Mouse (Mus musculus) limb, embryonic 11.5 days (tissue): ENCODE results near the gene Xntrpc. TPM values are rescaled to one million over a fixed set of nuclear protein-coding genes. Genes with fewer than 3 reads are reported as not detected.
A peak's percentile ranks its signal among the peaks of the same experiment; 100 is the strongest.

Experiments
- ATAC-seq: fragments of 200-750 bp; cut with Nextera tagmentation; 2 replicates; pipeline ENCODE4 v1.8.0; 2017; ENCODE audit warnings: low read depth; ENCODE audit not compliant: insufficient number of reproducible peaks, low FRiP score, low TSS enrichment
- DNase-seq: peaks from one replicate; pipeline ENCODE4 v3.0.0-alpha.2; 2015; ENCODE audit warnings: low spot score
- H3K27ac ChIP-seq: fragments of 300-500 bp; sonication (generic); replicated peaks from 2 replicates; pipeline ENCODE4 v1.5.1; 2014; ENCODE audit warnings: low read depth, mild to moderate bottlenecking, low read length
- H3K27me3 ChIP-seq: fragments of 300-500 bp; sonication (generic); 2 replicates; pipeline ENCODE4 v1.6.1; 2014; ENCODE audit warnings: mild to moderate bottlenecking, low read length, mixed read lengths; ENCODE audit not compliant: control insufficient read depth, insufficient read depth
- H3K36me3 ChIP-seq: fragments of 300-500 bp; sonication (generic); 2 replicates; pipeline ENCODE4 v1.6.1; 2014; ENCODE audit warnings: mild to moderate bottlenecking, low read length, moderate library complexity, mixed read lengths; ENCODE audit not compliant: control insufficient read depth, insufficient read depth
- H3K4me1 ChIP-seq: fragments of 300-500 bp; sonication (generic); 2 replicates; pipeline ENCODE4 v1.6.1; 2014; ENCODE audit warnings: low read length, mixed read lengths; ENCODE audit not compliant: control insufficient read depth, insufficient read depth
- H3K4me2 ChIP-seq: fragments of 300-500 bp; sonication (generic); 2 replicates; pipeline ENCODE4 v1.6.1; 2014; ENCODE audit warnings: low read depth, mild to moderate bottlenecking, moderate library complexity; ENCODE audit not compliant: severe bottlenecking
- H3K4me3 ChIP-seq: fragments of 300-500 bp; sonication (generic); 2 replicates; pipeline ENCODE4 v1.5.1; 2014; ENCODE audit warnings: low read depth, low read length
- H3K9ac ChIP-seq: fragments of 300-500 bp; sonication (generic); 2 replicates; pipeline ENCODE4 v1.6.1; 2014; ENCODE audit warnings: mild to moderate bottlenecking, low read length
- H3K9me3 ChIP-seq: fragments of 300-500 bp; sonication (generic); 2 replicates; pipeline ENCODE4 v1.6.1; 2016; ENCODE audit warnings: low read length; ENCODE audit not compliant: control insufficient read depth
- WGBS: fragments of 180-500 bp; shearing (Covaris S2); extraction: QIAGEN DNeasy Blood & Tissue Kit; methylation state at CpG from one replicate; pipeline ENCODE4 v1.1.7; 2014; 5-methylcytosine and 5-hydroxymethylcytosine counted together
- polyA plus RNA-seq: library from polyadenylated mRNA; unstranded; fragments of >200 nt; fragmentation: Nextera tagmentation; extraction: Ambion mirVana; gene quantifications from 2 replicates; pipeline ENCODE4 v1.2.1, GENCODE M21; 2014

Gene Xntrpc
- polyA plus RNA-seq, 1 experiment from 2014 or later, result 1.6 TPM

DNA sequence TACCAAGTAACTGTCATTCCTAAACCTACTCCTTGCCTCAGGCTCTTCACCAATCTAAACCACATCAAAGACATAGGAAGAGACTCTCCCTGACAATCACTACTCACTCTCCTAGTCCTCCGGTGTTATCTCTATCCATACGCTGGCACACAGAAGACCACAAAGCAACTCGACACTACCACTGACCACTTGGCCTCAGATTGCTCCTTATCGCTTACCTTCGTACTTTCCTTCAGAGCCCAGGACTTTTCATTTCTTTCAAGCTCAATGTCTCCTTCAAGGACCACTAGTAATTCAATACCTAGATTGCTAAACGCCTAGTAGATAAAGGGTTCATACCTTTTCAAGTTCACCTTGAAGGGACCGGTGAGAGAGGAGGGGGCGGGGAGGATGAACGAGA, 1.6 kb upstream of the Xntrpc start:
- Histone ChIP-seq H3K9ac (no peak overlapping the region), H3K9me3 (no peaks in the 10 kb centered on the region), H3K4me1 (peaks cover 11% of the 10 kb centered on the region), H3K4me2 (peak overlapping the region; percentile 77), H3K4me3 (peak overlapping the region; percentile 71), H3K36me3 (no peaks in the 10 kb centered on the region; the same call in 1 of the 2 replicates), H3K27me3 (no peaks in the 10 kb centered on the region), H3K27ac (no peak overlapping the region)
- ATAC-seq (no peak), DNase-seq (no peak)
- 90% methylated on average over 9 of the region's 9 CpGs for WGBS

DNA sequence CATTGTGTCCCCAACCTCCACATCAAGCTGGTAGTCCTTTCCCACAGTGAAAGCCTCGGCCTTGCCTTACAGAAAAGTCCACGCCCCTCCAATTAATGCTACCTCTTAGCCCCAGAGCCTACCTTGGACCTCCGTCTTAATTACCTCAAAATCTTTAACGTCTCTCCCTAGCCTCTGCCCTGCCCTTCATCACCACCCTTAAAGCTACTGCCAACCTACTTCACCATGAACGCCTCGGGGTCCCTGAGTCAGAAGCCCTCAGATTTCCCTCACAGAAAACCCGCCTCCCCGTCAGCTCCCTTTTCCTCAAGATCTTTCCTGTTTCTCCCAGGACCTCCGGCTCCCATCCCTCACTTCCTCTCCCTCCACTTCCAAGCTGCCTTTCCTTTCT, 863 bp upstream of the Xntrpc start:
- peak overlapping the region; percentile 77 for H3K4me2 ChIP-seq
- no peak; the same call in 1 of the 2 replicates for ATAC-seq
- peak overlapping the region; percentile 74 for H3K9ac ChIP-seq
- peak overlapping the region; percentile 71 for H3K4me3 ChIP-seq
- peaks cover 11% of the 10 kb centered on the region for H3K4me1 ChIP-seq
- H3K27ac ChIP-seq, result no peak overlapping the region
- H3K27me3 ChIP-seq, result no peaks in the 10 kb centered on the region
- WGBS, result under 1% methylated on average over 9 of the region's 9 CpGs
- DNase-seq, result no peak
- no peaks in the 10 kb centered on the region for H3K9me3 ChIP-seq
- H3K36me3 ChIP-seq, result no peaks in the 10 kb centered on the region; the same call in 1 of the 2 replicates

DNA sequence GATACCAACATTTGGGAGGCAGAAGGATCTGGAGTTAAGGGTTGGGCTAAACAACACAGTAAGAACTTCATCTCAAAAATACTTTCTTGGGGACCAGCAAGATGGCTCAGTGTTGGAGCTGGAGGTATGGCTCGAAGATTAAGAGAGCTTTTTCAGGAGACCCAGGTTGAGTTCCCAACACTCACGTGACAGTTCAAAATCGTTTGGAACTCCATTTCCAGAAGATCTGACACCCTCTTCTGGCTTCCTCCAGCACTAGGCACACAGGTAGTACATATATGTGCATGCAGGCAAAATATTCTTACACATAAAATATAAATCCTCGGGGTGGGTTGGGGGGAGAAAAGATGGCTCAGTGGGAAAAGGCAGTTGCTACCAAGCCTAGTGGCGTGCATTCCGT, 850 bp downstream of the Xntrpc start:
- no peaks in the 10 kb centered on the region for H3K9me3 ChIP-seq
- DNase-seq (no peak), ATAC-seq (no peak)
- H3K9ac ChIP-seq, result peak overlapping the region; percentile 74
- no peaks in the 10 kb centered on the region for H3K27me3 ChIP-seq
- 80% methylated on average over 6 of the region's 6 CpGs for WGBS
- peak overlapping the region; percentile 77 for H3K4me2 ChIP-seq
- peak overlapping the region; percentile 71 for H3K4me3 ChIP-seq
- H3K36me3 ChIP-seq, result no peaks in the 10 kb centered on the region
- peaks cover 11% of the 10 kb centered on the region for H3K4me1 ChIP-seq
- H3K27ac ChIP-seq, result no peak overlapping the region

DNA sequence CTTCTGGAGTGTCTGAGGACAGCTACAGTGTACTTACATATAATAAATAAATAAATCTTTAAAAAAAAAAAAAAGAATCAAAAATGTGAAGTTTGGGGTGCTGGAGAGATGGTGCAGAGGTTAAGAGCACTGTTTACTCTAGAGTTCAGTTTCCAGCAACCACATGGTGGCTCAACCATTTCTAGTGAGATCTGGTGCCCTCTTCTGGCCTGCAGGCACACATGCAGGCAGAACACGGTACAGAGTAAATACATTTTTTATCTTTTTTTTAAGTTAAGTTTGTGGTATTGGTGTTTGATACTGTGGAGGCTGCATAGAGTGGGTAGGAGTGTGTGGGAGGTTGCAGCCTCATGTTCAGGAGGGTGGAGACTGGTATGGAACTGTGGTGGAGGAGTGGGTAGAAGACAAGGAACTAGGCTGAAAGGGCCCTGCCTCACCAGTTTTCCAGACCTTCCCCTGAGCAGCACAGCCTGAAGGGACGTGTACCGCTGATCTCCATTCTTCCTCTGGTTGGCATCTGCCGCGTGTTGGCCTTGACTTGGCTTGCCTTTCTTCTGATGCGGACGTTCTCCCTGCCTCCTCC, 11.3 kb downstream of the Xntrpc start:
- no peaks in the 10 kb centered on the region for H3K4me1 ChIP-seq
- 87% methylated on average over 7 of the region's 7 CpGs for WGBS
- ATAC-seq (no peak), DNase-seq (no peak)
- H3K4me3 ChIP-seq, result no peak overlapping the region
- no peak overlapping the region for H3K9ac ChIP-seq
- H3K4me2 ChIP-seq, result no peak overlapping the region
- H3K9me3 ChIP-seq, result no peaks in the 10 kb centered on the region
- no peak overlapping the region for H3K27ac ChIP-seq
- peaks cover 31% of the 10 kb centered on the region for H3K36me3 ChIP-seq
- H3K27me3 ChIP-seq, result no peaks in the 10 kb centered on the region

DNA sequence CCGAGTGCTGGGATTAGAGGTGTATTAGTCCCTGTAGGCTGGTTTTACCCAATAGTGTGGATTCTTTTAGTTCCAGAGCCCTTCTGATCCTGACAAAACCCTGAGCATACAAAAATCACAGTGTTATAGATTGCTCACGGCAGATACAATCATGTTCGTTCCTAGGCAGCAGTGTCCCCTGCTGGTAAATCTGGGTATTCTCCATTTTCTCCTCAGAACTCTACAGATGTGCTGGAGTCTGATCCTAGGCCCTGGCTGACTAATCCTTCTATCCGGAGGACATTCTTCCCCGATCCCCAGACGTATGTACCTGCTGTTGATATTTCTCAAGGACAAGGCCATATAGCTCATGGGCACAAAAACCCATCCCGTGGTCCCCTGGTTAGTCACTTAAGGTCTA, 13.0 kb downstream of the Xntrpc start:
- Histone ChIP-seq H3K9me3 (no peaks in the 10 kb centered on the region), H3K9ac (no peak overlapping the region), H3K36me3 (peaks cover 41% of the 10 kb centered on the region), H3K4me1 (no peaks in the 10 kb centered on the region), H3K27ac (no peak overlapping the region), H3K4me2 (no peak overlapping the region), H3K27me3 (no peaks in the 10 kb centered on the region), H3K4me3 (no peak overlapping the region)
- ATAC-seq (no peak), DNase-seq (no peak)
- 83% methylated on average over 7 of the region's 7 CpGs for WGBS

DNA sequence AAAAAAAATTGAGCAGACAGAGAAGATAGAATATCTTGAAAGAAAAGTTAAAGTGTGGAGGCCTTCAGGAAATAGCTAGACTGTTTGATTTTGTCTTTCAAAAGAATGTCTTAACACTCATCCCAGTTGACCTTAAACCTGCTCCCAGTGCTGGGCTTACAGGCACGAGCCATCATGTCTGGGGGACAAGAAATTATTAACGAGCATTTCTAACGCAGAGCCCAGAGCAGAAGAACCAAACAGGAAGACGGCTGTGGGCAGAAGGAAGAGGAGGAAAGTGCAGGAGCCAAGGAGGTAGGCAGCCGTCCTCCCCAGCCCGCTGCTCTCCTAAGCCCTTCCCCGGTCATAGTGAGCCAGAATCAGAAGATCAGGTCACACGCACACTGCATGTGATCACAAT, 14.8 kb downstream of the Xntrpc start:
- no peak overlapping the region for H3K4me2 ChIP-seq
- H3K9me3 ChIP-seq, result no peaks in the 10 kb centered on the region
- no peak overlapping the region for H3K4me3 ChIP-seq
- ATAC-seq, result no peak
- no peaks in the 10 kb centered on the region for H3K4me1 ChIP-seq
- H3K27me3 ChIP-seq, result no peaks in the 10 kb centered on the region
- WGBS, result 88% methylated on average over 8 of the region's 8 CpGs
- H3K27ac ChIP-seq, result no peak overlapping the region
- no peak for DNase-seq
- peaks cover 43% of the 10 kb centered on the region for H3K36me3 ChIP-seq
- no peak overlapping the region for H3K9ac ChIP-seq

DNA sequence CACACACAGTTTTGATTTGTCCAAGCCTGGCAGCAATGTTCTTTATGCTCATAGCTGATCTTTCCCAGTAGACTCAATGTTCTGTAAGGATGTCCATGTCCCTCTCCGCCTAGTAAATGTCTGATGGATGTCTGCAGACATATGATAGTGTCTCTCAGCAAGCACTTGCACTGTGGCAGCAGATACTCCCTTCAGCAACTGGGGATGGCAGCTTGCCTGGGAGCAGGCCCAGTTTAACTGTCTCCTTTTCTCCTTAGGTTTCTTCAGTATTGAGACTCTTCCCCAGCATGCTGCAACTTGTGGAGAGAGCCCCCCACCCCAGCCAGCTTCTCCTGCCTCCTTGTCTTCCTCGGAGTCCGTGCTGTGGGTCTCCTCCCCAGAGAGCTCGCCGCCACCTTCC, 16.3 kb downstream of the Xntrpc start:
- H3K4me2 ChIP-seq, result no peak overlapping the region
- H3K9me3 ChIP-seq, result no peaks in the 10 kb centered on the region
- no peaks in the 10 kb centered on the region for H3K27me3 ChIP-seq
- H3K4me3 ChIP-seq, result no peak overlapping the region
- 95% methylated on average over 5 of the region's 5 CpGs for WGBS
- H3K27ac ChIP-seq, result no peak overlapping the region
- DNase-seq (no peak), ATAC-seq (no peak)
- no peak overlapping the region for H3K9ac ChIP-seq
- H3K4me1 ChIP-seq, result no peaks in the 10 kb centered on the region
- peaks cover 39% of the 10 kb centered on the region for H3K36me3 ChIP-seq

DNA sequence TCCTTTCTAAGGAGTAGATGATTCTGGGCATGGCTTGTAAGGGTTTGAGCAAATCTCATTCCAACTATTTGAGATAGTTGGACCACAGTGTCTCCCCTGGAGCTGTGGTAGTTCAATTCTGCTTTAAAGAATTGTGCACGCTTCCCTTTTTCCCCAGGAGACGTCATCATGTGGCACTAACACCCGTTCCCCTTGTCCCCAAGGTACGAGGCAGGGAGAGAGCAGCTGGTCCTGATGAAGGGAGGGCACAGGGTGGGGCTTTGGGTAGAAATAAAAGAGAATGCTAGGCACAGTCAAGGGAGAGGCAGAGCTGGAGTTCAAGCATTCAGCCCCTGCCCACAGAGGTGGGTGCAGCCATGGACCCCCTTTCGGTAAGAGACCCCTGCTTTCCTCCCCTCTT, 17.3 kb downstream of the Xntrpc start, which contains the start of gene Trpc2:
TSS of gene Trpc2 (plus strand) at position 301 of the 400 bp plus-strand sequence.
- Histone ChIP-seq H3K4me1 (no peaks in the 10 kb centered on the region), H3K36me3 (peaks cover 35% of the 10 kb centered on the region), H3K4me3 (no peak within 1 kb of the TSS), H3K27ac (no peak within 1 kb of the TSS), H3K4me2 (no peak within 1 kb of the TSS), H3K27me3 (no peaks in the 10 kb centered on the region), H3K9ac (no peak within 1 kb of the TSS), H3K9me3 (no peaks in the 10 kb centered on the region)
- ATAC-seq (no peak), DNase-seq (no peak)
- WGBS, result 83% methylated on average over 5 of the region's 5 CpGs
